Mouse (Mus musculus): Measurements from ENCODE around the gene 4930467E23Rik. TPM values are rescaled to one million over a fixed set of nuclear protein-coding genes. Genes with fewer than 3 reads are reported as not detected.
"Not testable (repeated sequence)": the region's sequence is repeated elsewhere in the genome, so short reads cannot be mapped to it uniquely, and the experiment has no call there.

4930467E23Rik gene
- total RNA-seq, 2 experiments from 2014 or later, result not detected

DNA sequence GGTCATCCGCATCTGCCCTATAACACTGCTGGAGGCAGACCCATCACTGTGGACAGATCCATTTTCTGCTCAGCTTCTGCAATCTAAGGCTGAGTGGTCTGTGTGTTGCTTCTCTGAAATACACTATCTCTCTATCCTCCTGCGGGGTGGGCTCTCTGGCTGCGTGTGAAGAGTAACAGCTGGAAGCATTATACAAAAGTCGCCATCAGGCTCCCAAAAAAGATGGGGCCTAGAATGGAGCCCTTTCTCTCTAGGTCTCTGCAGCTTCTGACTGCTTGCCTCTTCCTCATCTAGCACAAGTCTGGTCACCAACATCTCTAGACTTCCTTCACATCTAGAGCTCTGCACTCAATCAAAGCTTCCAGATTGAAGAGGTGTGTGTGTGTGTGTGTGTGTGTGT is 50.8 kb downstream of the 4930467E23Rik start:
- not testable (repeated sequence) for DNase-seq (ENCODE audit: low spot score in 2 of 2)

DNA sequence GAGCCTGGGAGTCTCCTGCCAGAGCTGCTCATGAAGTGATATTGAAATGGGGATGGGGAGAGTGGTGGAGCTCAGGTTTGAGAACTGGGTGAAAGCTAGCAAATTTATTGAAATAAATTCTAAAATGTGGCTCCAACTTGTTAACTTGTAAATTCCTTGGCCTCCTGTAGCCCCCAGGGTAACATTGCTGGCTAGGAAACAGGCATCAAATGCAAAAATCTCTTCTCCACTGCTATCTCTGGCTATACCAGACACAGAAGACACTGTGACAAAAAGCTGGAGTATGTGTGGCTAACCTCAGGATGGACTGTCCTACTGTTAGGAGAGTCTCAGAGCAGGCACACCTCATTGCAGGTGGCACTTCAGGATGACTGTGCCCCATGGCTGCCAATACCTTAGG is 51.3 kb downstream of the 4930467E23Rik start:
- not testable (repeated sequence) for DNase-seq (ENCODE audit: low spot score in 2 of 2)

DNA sequence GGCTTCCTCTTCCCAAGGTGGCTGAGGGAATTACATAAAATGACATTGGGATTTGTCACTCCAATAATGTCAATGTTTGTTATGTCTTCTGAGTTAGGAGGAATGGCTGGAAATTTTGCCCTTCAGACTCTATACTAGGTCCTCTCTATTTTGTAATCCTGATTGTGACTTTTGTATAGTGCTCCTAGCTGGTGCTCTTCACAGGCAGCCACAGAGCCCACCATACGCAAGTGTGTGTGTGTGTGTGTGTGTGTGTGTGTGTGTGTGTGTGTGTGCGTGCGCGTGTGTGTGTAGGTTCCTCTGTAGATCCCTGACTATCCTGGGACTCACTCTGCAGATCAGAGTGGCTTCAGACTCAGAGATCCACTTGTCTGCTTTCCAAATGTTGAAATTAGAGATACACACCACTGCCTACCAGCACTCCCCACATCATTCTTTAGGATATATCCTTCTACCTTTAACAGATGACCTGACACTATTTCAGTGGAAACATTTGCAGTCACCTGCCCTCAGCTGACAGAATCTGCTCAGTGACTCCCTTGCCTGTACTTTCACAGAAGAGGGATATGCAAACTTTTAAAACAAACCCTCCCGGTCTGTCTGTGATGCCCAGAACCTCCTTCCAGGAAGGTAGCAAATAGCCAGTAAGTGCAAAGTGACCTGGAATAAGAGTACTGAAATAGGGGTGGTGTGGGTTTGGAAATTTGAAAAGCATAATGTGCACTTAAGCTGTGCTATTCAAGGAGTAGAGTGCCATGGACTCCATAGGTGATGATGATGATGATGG is 52.1 kb downstream of the 4930467E23Rik start:
- not testable (repeated sequence) for DNase-seq (ENCODE audit: low spot score in 2 of 2)

- not testable (repeated sequence) for DNase-seq (ENCODE audit: low spot score in 2 of 2)
Measured at GRCm38 (mm10) chr8:19782736-19783135, 53.4 kb downstream of the 4930467E23Rik start.

GRCm38 (mm10) chr8:19783860-19784259 is 54.5 kb downstream of the 4930467E23Rik start:
- not testable (repeated sequence) for DNase-seq (ENCODE audit: low spot score in 2 of 2)

GRCm38 (mm10) chr8:19784554-19785364 is 55.4 kb downstream of the 4930467E23Rik start:
- DNase-seq (ENCODE audit: low spot score in 2 of 2), result peak; percentile 100

- DNase-seq (ENCODE audit: low spot score in 2 of 2), result not testable (repeated sequence)
Measured at GRCm38 (mm10) chr8:19792696-19793095, 63.3 kb downstream of the 4930467E23Rik start.

Other genes with a start within 250 kb of the 4930467E23Rik start
- gene Defb7, start 234.5 kb upstream of the 4930467E23Rik start, total RNA-seq (2021), result not detected
- under 1 TPM; 0.36 to 0.39 TPM for gene Gm31371, start 173.8 kb downstream of the 4930467E23Rik start, total RNA-seq (2021)

Data from layer of hippocampus, postnatal 10 days (tissue).